Mouse (Mus musculus) olfactory bulb, adult 2 months (tissue): ENCODE data around the gene Gmfg.

Experiments
- CTCF ChIP-seq: fragments of 200-500 bp; IDR thresholded peaks from 2 replicates; pipeline ENCODE4 v1.5.1; 2012; ENCODE audit warnings: low read depth, mild to moderate bottlenecking, low read length, moderate library complexity; ENCODE audit not compliant: insufficient read depth
- POLR2A ChIP-seq: fragments of 200-500 bp; IDR thresholded peaks from 2 replicates; pipeline ENCODE4 v1.6.1; 2012; ENCODE audit warnings: mild to moderate bottlenecking, low read depth, low read length, moderate library complexity; ENCODE audit not compliant: insufficient read depth

- TF ChIP-seq CTCF (no peak), POLR2A (no peak)
These were observed 46.9 kb downstream of the Gmfg start for GRCm38 (mm10) chr7:28484192-28484591.
